Mouse (Mus musculus) kidney, adult 2 months (tissue): ENCODE results near the gene Cx3cr1. TPM values are rescaled to one million over a fixed set of nuclear protein-coding genes. Genes with fewer than 3 reads are reported as not detected.
"Not testable (repeated sequence)": the region's sequence is repeated elsewhere in the genome, so short reads cannot be mapped to it uniquely, and the experiment has no call there.

ENCODE experiments used
- DNase-seq: peaks from one replicate; pipeline ENCODE4 v3.0.0; 2021
- H3K27ac ChIP-seq: fragments of 200-500 bp; 2 replicates; pipeline ENCODE4 v1.5.1; 2012; ENCODE audit warnings: low read depth, low read length, control low read depth, inconsistent platforms; ENCODE audit not compliant: insufficient read depth
- H3K27me3 ChIP-seq: fragments of 200-500 bp; replicated peaks from 2 replicates; pipeline ENCODE4 v1.6.1; 2012; ENCODE audit warnings: mild to moderate bottlenecking, moderate library complexity, low read length, inconsistent platforms; ENCODE audit not compliant: control insufficient read depth, insufficient read depth
- H3K36me3 ChIP-seq: fragments of 200-500 bp; 2 replicates; pipeline ENCODE4 v1.6.1; 2012; ENCODE audit warnings: mild to moderate bottlenecking, moderate library complexity, low read length, inconsistent platforms; ENCODE audit not compliant: control insufficient read depth, insufficient read depth
- H3K4me1 ChIP-seq: fragments of 200-500 bp; 2 replicates; pipeline ENCODE4 v1.6.1; 2011; ENCODE audit warnings: low read length; ENCODE audit not compliant: control insufficient read depth, insufficient read depth
- H3K4me3 ChIP-seq: fragments of 200-500 bp; 2 replicates; pipeline ENCODE4 v1.5.1; 2011; ENCODE audit warnings: mild to moderate bottlenecking, low read depth, low read length, control low read depth; ENCODE audit not compliant: insufficient read depth
- CTCF ChIP-seq: fragments of 200-500 bp; conservative IDR thresholded peaks from 2 replicates; pipeline ENCODE4 v1.5.1; 2011; ENCODE audit warnings: low read depth, mild to moderate bottlenecking, control low read depth, low read length, moderate library complexity, mixed read lengths; ENCODE audit not compliant: insufficient read depth, insufficient read length
- POLR2A ChIP-seq: fragments of 200-500 bp; IDR thresholded peaks from one replicate; pipeline ENCODE4 v1.6.1; 2011; ENCODE audit warnings: low read depth, low read length, control low read depth
- WGBS: fragments of 180-500 bp; shearing (Covaris S2); methylation state at CpG from one replicate; pipeline ENCODE4 v1.1.7; 2018; 5-methylcytosine and 5-hydroxymethylcytosine counted together
- polyA plus RNA-seq: library from polyadenylated mRNA; depleted of rRNA; stranded (reverse); fragments of >200 nt; gene quantifications from 2 replicates; pipeline ENCODE4 v1.2.3, GENCODE M21; 2012

The Cx3cr1 gene
- polyA plus RNA-seq, 1 experiment: 6.1 TPM

GRCm38 (mm10) chr9:120013251-120013820 is 56.3 kb downstream of the Cx3cr1 start:
- Histone ChIP-seq H3K27ac (no peak overlapping the region), H3K4me1 (peaks cover 4% of the 10 kb centered on the region; the same call in 1 of the 2 replicates), H3K4me3 (no peak overlapping the region), H3K36me3 (no peaks in the 10 kb centered on the region), H3K27me3 (no peaks in the 10 kb centered on the region)
- WGBS: 77% methylated on average over 11 of the region's 11 CpGs
- no peak for DNase-seq
- TF ChIP-seq CTCF (no peak), POLR2A (no peak)

DNA sequence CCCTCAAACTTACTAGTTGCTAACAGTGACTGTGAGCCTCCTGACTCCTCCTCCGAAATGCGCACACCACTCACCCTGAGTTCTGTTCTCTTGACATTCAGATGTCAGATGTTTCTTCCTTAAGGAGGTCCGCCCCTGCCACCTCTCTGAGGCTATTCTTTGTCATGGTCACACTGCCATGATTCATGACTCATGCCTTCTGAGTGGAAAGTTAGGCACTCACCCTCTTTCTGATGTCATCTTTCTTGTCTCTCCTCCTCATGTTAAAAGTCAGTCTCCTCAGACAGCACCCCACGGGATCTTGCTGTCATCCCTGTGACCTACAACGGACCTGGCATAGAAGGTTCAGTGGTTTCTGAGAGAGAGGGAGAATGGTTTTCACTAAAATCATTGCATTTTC is 56.9 kb downstream of the Cx3cr1 start:
- Histone ChIP-seq H3K4me3 (no peak overlapping the region), H3K27ac (no peak overlapping the region), H3K4me1 (peaks cover 4% of the 10 kb centered on the region; the same call in 1 of the 2 replicates), H3K27me3 (no peaks in the 10 kb centered on the region), H3K36me3 (no peaks in the 10 kb centered on the region)
- TF ChIP-seq POLR2A (no peak), CTCF (no peak)
- 88% methylated on average over 5 of the region's 5 CpGs for WGBS
- no peak for DNase-seq

- H3K27me3 ChIP-seq, DNase-seq, H3K36me3 ChIP-seq, H3K4me1 ChIP-seq, H3K27ac ChIP-seq, H3K4me3 ChIP-seq: not testable (repeated sequence)
- 87% methylated on average over 6 of the region's 6 CpGs for WGBS
Observed at GRCm38 (mm10) chr9:120012161-120012560, 57.5 kb downstream of the Cx3cr1 start.

- peaks cover 4% of the 10 kb centered on the region; the same call in 1 of the 2 replicates for H3K4me1 ChIP-seq
- H3K27me3 ChIP-seq: no peaks in the 10 kb centered on the region
- peak overlapping the region; percentile 31 for H3K4me3 ChIP-seq
- peak; percentile 85 for DNase-seq
- under 1% methylated on average over 10 of the region's 10 CpGs for WGBS
- H3K27ac ChIP-seq: peak overlapping the region; percentile 52; the same call in 1 of the 2 replicates
- H3K36me3 ChIP-seq: no peaks in the 10 kb centered on the region
- TF ChIP-seq POLR2A (no peak), CTCF (peak; percentile 79)
Observed at GRCm38 (mm10) chr9:120011533-120011932, 58.1 kb downstream of the Cx3cr1 start.

- WGBS: 3% methylated on average over 59 of the region's 60 CpGs
Observed at GRCm38 (mm10) chr9:120010781-120011511, 58.7 kb downstream of the Cx3cr1 start.

DNA sequence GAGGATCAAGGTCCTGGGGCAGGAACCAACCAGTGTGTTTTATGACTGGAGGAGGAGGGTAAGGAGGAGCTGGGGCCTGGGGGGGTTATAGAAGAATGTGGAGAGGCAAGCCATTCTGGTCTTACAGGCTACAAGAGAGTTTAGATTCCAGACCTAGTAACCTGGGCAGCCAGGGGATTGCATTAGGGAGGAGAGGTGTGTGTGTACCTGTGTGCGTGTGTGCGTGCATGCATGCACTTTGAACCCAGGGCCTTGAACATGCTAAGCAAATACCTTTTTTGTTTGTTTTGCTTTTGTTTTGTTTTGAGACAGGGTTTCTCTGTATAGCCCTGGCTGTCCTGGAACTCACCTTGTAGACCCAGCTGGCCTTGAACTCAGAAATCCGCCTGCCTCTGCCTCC is 59.8 kb downstream of the Cx3cr1 start:
- Histone ChIP-seq H3K36me3 (no peaks in the 10 kb centered on the region), H3K4me3 (no peak overlapping the region), H3K27me3 (no peaks in the 10 kb centered on the region), H3K27ac (no peak overlapping the region), H3K4me1 (peaks cover 4% of the 10 kb centered on the region; the same call in 1 of the 2 replicates)
- TF ChIP-seq CTCF (no peak), POLR2A (no peak)
- 86% methylated on average over 3 of the region's 3 CpGs for WGBS
- DNase-seq: peak; percentile 14

More at GRCm38 (mm10) chr9:120010781-120011511, 58.7 kb downstream of the Cx3cr1 start:
- Histone ChIP-seq H3K27me3 (no peaks in the 10 kb centered on the region), H3K4me3 (peak overlapping the region; percentile 31), H3K36me3 (no peaks in the 10 kb centered on the region), H3K27ac (peak overlapping the region; percentile 79), H3K4me1 (peaks cover 4% of the 10 kb centered on the region; the same call in 1 of the 2 replicates)
- no peak for TF ChIP-seq POLR2A
- no peak for TF ChIP-seq CTCF
- DNase-seq: peak; percentile 99

DNA sequence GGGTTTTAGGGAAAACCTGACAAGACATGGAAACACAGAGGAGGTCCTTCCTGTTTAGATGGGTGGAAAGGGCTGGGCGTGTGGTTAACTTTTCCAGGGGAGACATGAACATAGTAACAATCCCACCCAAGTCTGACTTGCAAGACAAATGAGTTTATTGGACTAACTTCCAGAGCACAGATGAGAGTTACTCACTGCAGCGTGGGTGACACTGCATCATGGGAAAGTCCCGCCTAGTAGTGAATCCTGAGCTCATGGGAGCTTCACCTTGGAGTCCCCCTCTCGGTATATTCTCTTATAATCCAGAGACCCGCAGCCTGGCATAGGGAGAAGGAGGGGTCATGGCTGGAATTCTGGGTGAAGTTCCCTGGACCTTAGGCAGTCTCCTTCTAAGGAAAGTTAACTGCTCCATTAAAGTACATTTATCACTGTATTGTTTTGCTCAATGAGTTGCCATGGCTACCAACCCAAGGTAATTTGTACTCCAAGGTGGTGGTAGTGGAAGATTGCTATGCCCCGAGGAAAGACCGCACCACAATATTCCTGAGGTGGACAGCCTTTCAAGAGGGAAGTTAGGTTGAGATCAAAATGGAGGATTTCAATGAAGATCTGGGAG is 60.3 kb downstream of the Cx3cr1 start:
- TF ChIP-seq POLR2A (no peak), CTCF (no peak)
- H3K4me1 ChIP-seq: peaks cover 4% of the 10 kb centered on the region; the same call in 1 of the 2 replicates
- WGBS: 72% methylated on average over 7 of the region's 7 CpGs

More for the DNA sequence above, 60.3 kb downstream of the Cx3cr1 start:
- no peak for DNase-seq
- no peak overlapping the region for H3K27ac ChIP-seq
- H3K4me3 ChIP-seq: no peak overlapping the region
- H3K36me3 ChIP-seq: no peaks in the 10 kb centered on the region
- H3K27me3 ChIP-seq: no peaks in the 10 kb centered on the region
